Mouse (Mus musculus): ENCODE measurements around the gene Map3k3. TPM values are rescaled to one million over a fixed set of nuclear protein-coding genes. Genes with fewer than 3 reads are reported as not detected.
"Not testable (repeated sequence)": the region's sequence is repeated elsewhere in the genome, so short reads cannot be mapped to it uniquely, and the experiment has no call there.

Map3k3 gene
- polyA plus RNA-seq, 1 experiment from 2014 or later = 16.8 TPM

GRCm38 (mm10) chr11:106126727-106127373, 42.4 kb downstream of the Map3k3 start:
- not testable (repeated sequence) for H3K4me2 ChIP-seq (ENCODE audit: low read depth, low read length); H3K27ac ChIP-seq (replicated peaks; ENCODE audit: low read depth, low read length); H3K9me3 ChIP-seq (replicated peaks; ENCODE audit: control insufficient read depth, low read length); H3K27me3 ChIP-seq (ENCODE audit: control insufficient read depth, insufficient read depth, low read length); H3K4me3 ChIP-seq (ENCODE audit: low read depth, low read length); ATAC-seq (replicated peaks; ENCODE audit: insufficient number of reproducible peaks, low FRiP score, low TSS enrichment, low read depth); H3K9ac ChIP-seq (replicated peaks; ENCODE audit: low read length); H3K4me1 ChIP-seq (ENCODE audit: control insufficient read depth, insufficient read depth, low read length); DNase-seq (ENCODE audit: low spot score); H3K36me3 ChIP-seq (replicated peaks; ENCODE audit: control insufficient read depth, insufficient read depth, low read depth, low read length)
- WGBS = 94% methylated on average over 4 of the region's 6 CpGs

GRCm38 (mm10) chr11:106129477-106129876, 45.1 kb downstream of the Map3k3 start:
- Histone ChIP-seq H3K9ac (replicated peaks; ENCODE audit: low read length) (no peak overlapping the region), H3K27ac (replicated peaks; ENCODE audit: low read depth, low read length) (no peak overlapping the region), H3K36me3 (replicated peaks; ENCODE audit: control insufficient read depth, insufficient read depth, low read depth, low read length) (no peaks in the 10 kb centered on the region), H3K27me3 (ENCODE audit: control insufficient read depth, insufficient read depth, low read length) (no peaks in the 10 kb centered on the region), H3K4me3 (ENCODE audit: low read depth, low read length) (no peak overlapping the region), H3K4me1 (ENCODE audit: control insufficient read depth, insufficient read depth, low read length) (no peaks in the 10 kb centered on the region), H3K9me3 (replicated peaks; ENCODE audit: control insufficient read depth, low read length) (no peaks in the 10 kb centered on the region), H3K4me2 (ENCODE audit: low read depth, low read length) (no peak overlapping the region)
- WGBS = 88% methylated on average over 1 of the region's 1 CpGs
- ATAC-seq (replicated peaks; ENCODE audit: insufficient number of reproducible peaks, low FRiP score, low TSS enrichment, low read depth) = no peak
- no peak for DNase-seq (ENCODE audit: low spot score)

- Histone ChIP-seq H3K9ac (replicated peaks; ENCODE audit: low read length) (no peak overlapping the region), H3K4me3 (ENCODE audit: low read depth, low read length) (no peak overlapping the region), H3K4me2 (ENCODE audit: low read depth, low read length) (no peak overlapping the region), H3K27ac (replicated peaks; ENCODE audit: low read depth, low read length) (no peak overlapping the region), H3K4me1 (ENCODE audit: control insufficient read depth, insufficient read depth, low read length) (no peaks in the 10 kb centered on the region), H3K9me3 (replicated peaks; ENCODE audit: control insufficient read depth, low read length) (no peaks in the 10 kb centered on the region), H3K27me3 (ENCODE audit: control insufficient read depth, insufficient read depth, low read length) (no peaks in the 10 kb centered on the region), H3K36me3 (replicated peaks; ENCODE audit: control insufficient read depth, insufficient read depth, low read depth, low read length) (no peaks in the 10 kb centered on the region)
- DNase-seq (ENCODE audit: low spot score) (no peak), ATAC-seq (replicated peaks; ENCODE audit: insufficient number of reproducible peaks, low FRiP score, low TSS enrichment, low read depth) (no peak)
- WGBS = 93% methylated on average over 5 of the region's 5 CpGs
Measured at GRCm38 (mm10) chr11:106132516-106132915, 48.1 kb downstream of the Map3k3 start.

- Histone ChIP-seq H3K27me3 (ENCODE audit: control insufficient read depth, insufficient read depth, low read length) (no peaks in the 10 kb centered on the region), H3K36me3 (replicated peaks; ENCODE audit: control insufficient read depth, insufficient read depth, low read depth, low read length) (no peaks in the 10 kb centered on the region), H3K4me3 (ENCODE audit: low read depth, low read length) (no peak overlapping the region), H3K27ac (replicated peaks; ENCODE audit: low read depth, low read length) (peak overlapping the region; percentile 48; the same call in 1 of the 2 replicates), H3K9me3 (replicated peaks; ENCODE audit: control insufficient read depth, low read length) (no peaks in the 10 kb centered on the region), H3K4me2 (ENCODE audit: low read depth, low read length) (no peak overlapping the region), H3K4me1 (ENCODE audit: control insufficient read depth, insufficient read depth, low read length) (no peaks in the 10 kb centered on the region), H3K9ac (replicated peaks; ENCODE audit: low read length) (no peak overlapping the region)
- ATAC-seq (replicated peaks; ENCODE audit: insufficient number of reproducible peaks, low FRiP score, low TSS enrichment, low read depth) = no peak
- DNase-seq (ENCODE audit: low spot score) = peak; percentile 24
- WGBS = 33% methylated on average over 8 of the region's 8 CpGs
Measured at GRCm38 (mm10) chr11:106134580-106135528, 50.4 kb downstream of the Map3k3 start.

- DNase-seq (ENCODE audit: low spot score) (no peak), ATAC-seq (replicated peaks; ENCODE audit: insufficient number of reproducible peaks, low FRiP score, low TSS enrichment, low read depth) (no peak)
- H3K27ac ChIP-seq (replicated peaks; ENCODE audit: low read depth, low read length) = no peak overlapping the region
- no peak overlapping the region for H3K4me2 ChIP-seq (ENCODE audit: low read depth, low read length)
- no peaks in the 10 kb centered on the region for H3K27me3 ChIP-seq (ENCODE audit: control insufficient read depth, insufficient read depth, low read length)
- H3K36me3 ChIP-seq (replicated peaks; ENCODE audit: control insufficient read depth, insufficient read depth, low read depth, low read length) = peaks cover 8% of the 10 kb centered on the region
- H3K4me1 ChIP-seq (ENCODE audit: control insufficient read depth, insufficient read depth, low read length) = no peaks in the 10 kb centered on the region
- WGBS = 90% methylated on average over 3 of the region's 3 CpGs
- H3K9ac ChIP-seq (replicated peaks; ENCODE audit: low read length) = no peak overlapping the region
- H3K9me3 ChIP-seq (replicated peaks; ENCODE audit: control insufficient read depth, low read length) = no peaks in the 10 kb centered on the region
- no peak overlapping the region for H3K4me3 ChIP-seq (ENCODE audit: low read depth, low read length)
Measured at GRCm38 (mm10) chr11:106151219-106151618, 66.8 kb downstream of the Map3k3 start.

GRCm38 (mm10) chr11:106152132-106152531, 67.7 kb downstream of the Map3k3 start:
- no peak overlapping the region for H3K27ac ChIP-seq (replicated peaks; ENCODE audit: low read depth, low read length)
- no peak overlapping the region for H3K9ac ChIP-seq (replicated peaks; ENCODE audit: low read length)
- H3K9me3 ChIP-seq (replicated peaks; ENCODE audit: control insufficient read depth, low read length) = no peaks in the 10 kb centered on the region
- ATAC-seq (replicated peaks; ENCODE audit: insufficient number of reproducible peaks, low FRiP score, low TSS enrichment, low read depth) = no peak
- peaks cover 11% of the 10 kb centered on the region for H3K36me3 ChIP-seq (replicated peaks; ENCODE audit: control insufficient read depth, insufficient read depth, low read depth, low read length)
- no peak for DNase-seq (ENCODE audit: low spot score)
- WGBS = 83% methylated on average over 8 of the region's 8 CpGs
- no peak overlapping the region for H3K4me2 ChIP-seq (ENCODE audit: low read depth, low read length)
- H3K27me3 ChIP-seq (ENCODE audit: control insufficient read depth, insufficient read depth, low read length) = no peaks in the 10 kb centered on the region
- no peak overlapping the region for H3K4me3 ChIP-seq (ENCODE audit: low read depth, low read length)
- H3K4me1 ChIP-seq (ENCODE audit: control insufficient read depth, insufficient read depth, low read length) = no peaks in the 10 kb centered on the region

GRCm38 (mm10) chr11:106154091-106154490, 69.7 kb downstream of the Map3k3 start:
- ATAC-seq (replicated peaks; ENCODE audit: insufficient number of reproducible peaks, low FRiP score, low TSS enrichment, low read depth) = no peak
- WGBS = 74% methylated on average over 5 of the region's 5 CpGs

GRCm38 (mm10) chr11:106154770-106155169, 70.4 kb downstream of the Map3k3 start:
- H3K4me3 ChIP-seq (ENCODE audit: low read depth, low read length) = no peak overlapping the region
- no peak overlapping the region for H3K4me2 ChIP-seq (ENCODE audit: low read depth, low read length)
- 71% methylated on average over 2 of the region's 2 CpGs for WGBS
- H3K9me3 ChIP-seq (replicated peaks; ENCODE audit: control insufficient read depth, low read length) = no peaks in the 10 kb centered on the region
- H3K9ac ChIP-seq (replicated peaks; ENCODE audit: low read length) = no peak overlapping the region
- H3K36me3 ChIP-seq (replicated peaks; ENCODE audit: control insufficient read depth, insufficient read depth, low read depth, low read length) = peaks cover 21% of the 10 kb centered on the region
- peaks cover 9% of the 10 kb centered on the region for H3K4me1 ChIP-seq (ENCODE audit: control insufficient read depth, insufficient read depth, low read length)
- DNase-seq (ENCODE audit: low spot score) = no peak
- ATAC-seq (replicated peaks; ENCODE audit: insufficient number of reproducible peaks, low FRiP score, low TSS enrichment, low read depth) = no peak
- no peak overlapping the region for H3K27ac ChIP-seq (replicated peaks; ENCODE audit: low read depth, low read length)
- no peaks in the 10 kb centered on the region for H3K27me3 ChIP-seq (ENCODE audit: control insufficient read depth, insufficient read depth, low read length)

More at GRCm38 (mm10) chr11:106154091-106154490, 69.7 kb downstream of the Map3k3 start:
- Histone ChIP-seq H3K27me3 (ENCODE audit: control insufficient read depth, insufficient read depth, low read length) (no peaks in the 10 kb centered on the region), H3K36me3 (replicated peaks; ENCODE audit: control insufficient read depth, insufficient read depth, low read depth, low read length) (peaks cover 23% of the 10 kb centered on the region), H3K4me2 (ENCODE audit: low read depth, low read length) (no peak overlapping the region), H3K9me3 (replicated peaks; ENCODE audit: control insufficient read depth, low read length) (no peaks in the 10 kb centered on the region), H3K4me3 (ENCODE audit: low read depth, low read length) (no peak overlapping the region), H3K9ac (replicated peaks; ENCODE audit: low read length) (no peak overlapping the region), H3K27ac (replicated peaks; ENCODE audit: low read depth, low read length) (no peak overlapping the region), H3K4me1 (ENCODE audit: control insufficient read depth, insufficient read depth, low read length) (peaks cover 9% of the 10 kb centered on the region)
- no peak for DNase-seq (ENCODE audit: low spot score)
